Mouse (Mus musculus): Measurements from ENCODE around the gene Cds1. TPM values are rescaled to one million over a fixed set of nuclear protein-coding genes. Genes with fewer than 3 reads are reported as not detected.
"Not testable (repeated sequence)": the region's sequence is repeated elsewhere in the genome, so short reads cannot be mapped to it uniquely, and the experiment has no call there.

The Cds1 gene
- total and polyA plus RNA-seq, 3 experiments, result not detected

GRCm38 (mm10) chr5:101833875-101834274 lies 68.9 kb downstream of the Cds1 start:
- no peaks in the 10 kb centered on the region for H3K79me2 ChIP-seq (ENCODE audit: control insufficient read depth, insufficient read depth, low read length, poor library complexity)
- no peaks in the 10 kb centered on the region for H3K4me1 ChIP-seq (ENCODE audit: control insufficient read depth in 1 of 2, insufficient read depth in 2 of 2, low read length in 2 of 2)
- peak; percentile 49 for DNase-seq (ENCODE audit: low read depth, low spot score)
- no peaks in the 10 kb centered on the region for H3K27me3 ChIP-seq (ENCODE audit: control insufficient read depth in 1 of 2, insufficient read depth in 2 of 2, low read length in 2 of 2)
- H3K9ac ChIP-seq (ENCODE audit: control insufficient read depth, low read depth, low read length, poor library complexity, severe bottlenecking), result no peak overlapping the region
- peaks cover 0 to 3% of the 10 kb centered on the region in 2 experiments; a peak in 1 of 4 replicates for H3K36me3 ChIP-seq (ENCODE audit: control insufficient read depth in 1 of 2, insufficient read depth in 2 of 2, low read length in 2 of 2)
- H3K9me3 ChIP-seq (replicated peaks; ENCODE audit: insufficient read depth, low read length), result no peaks in the 10 kb centered on the region
- H3K27ac ChIP-seq (ENCODE audit: control insufficient read depth, low read depth, low read length), result no peak overlapping the region
- TF ChIP-seq SMC3 (IDR thresholded peaks at IDR 0.05; ENCODE audit: low read depth, low read length) (peak; percentile 48), RAD21 (IDR thresholded peaks at IDR 0.05; ENCODE audit: low read depth, low read length) (peak; percentile 33), POLR2AphosphoS2 (IDR thresholded peaks at IDR 0.05; ENCODE audit: low read length) (no peak), CTCF (IDR thresholded peaks at IDR 0.05 in 2 of 3, conservative IDR thresholded peaks at IDR 0.05 in 1 of 3; ENCODE audit: control insufficient read depth in 1 of 3, insufficient read depth in 1 of 3, low read depth in 2 of 3, low read length in 3 of 3, poor library complexity in 1 of 3, severe bottlenecking in 1 of 3) (peak; percentile 53 to 68 (median 63))
- H3K4me3 ChIP-seq (ENCODE audit: control insufficient read depth in 1 of 2, insufficient read depth in 1 of 2, low read depth in 2 of 2, low read length in 2 of 2), result no peak overlapping the region

GRCm38 (mm10) chr5:101836221-101836620 lies 71.3 kb downstream of the Cds1 start:
- Histone ChIP-seq H3K4me1 (ENCODE audit: control insufficient read depth in 1 of 2, insufficient read depth in 2 of 2, low read length in 2 of 2) (no peaks in the 10 kb centered on the region), H3K27me3 (ENCODE audit: control insufficient read depth in 1 of 2, insufficient read depth in 2 of 2, low read length in 2 of 2) (no peaks in the 10 kb centered on the region), H3K79me2 (ENCODE audit: control insufficient read depth, insufficient read depth, low read length, poor library complexity) (no peaks in the 10 kb centered on the region), H3K9ac (ENCODE audit: control insufficient read depth, low read depth, low read length, poor library complexity, severe bottlenecking) (no peak overlapping the region), H3K4me3 (ENCODE audit: control insufficient read depth in 1 of 2, insufficient read depth in 1 of 2, low read depth in 2 of 2, low read length in 2 of 2) (no peak overlapping the region), H3K36me3 (ENCODE audit: control insufficient read depth in 1 of 2, insufficient read depth in 2 of 2, low read length in 2 of 2) (peaks cover 0 to 3% of the 10 kb centered on the region in 2 experiments; a peak in 1 of 4 replicates), H3K9me3 (replicated peaks; ENCODE audit: insufficient read depth, low read length) (no peaks in the 10 kb centered on the region), H3K27ac (ENCODE audit: control insufficient read depth, low read depth, low read length) (no peak overlapping the region)
- DNase-seq (ENCODE audit: low read depth, low spot score), result no peak
- TF ChIP-seq POLR2A (IDR thresholded peaks at IDR 0.05; ENCODE audit: control insufficient read depth in 1 of 2, insufficient read depth in 1 of 2, low read depth in 1 of 2, low read length in 2 of 2, poor library complexity in 1 of 2) (no peak), MXI1 (IDR thresholded peaks at IDR 0.05; ENCODE audit: low read depth, low read length) (no peak), E2F4 (IDR thresholded peaks at IDR 0.05; ENCODE audit: borderline replicate concordance, low read depth, low read length) (no peak), TBP (IDR thresholded peaks at IDR 0.05; ENCODE audit: low read depth, low read length) (no peak), GABPA (IDR thresholded peaks at IDR 0.05; ENCODE audit: low read depth, low read length) (no peak), ELF1 (IDR thresholded peaks at IDR 0.05; ENCODE audit: low read depth, low read length) (no peak), SIN3A (IDR thresholded peaks at IDR 0.05; ENCODE audit: low read length) (no peak), MEF2A (IDR thresholded peaks at IDR 0.05; ENCODE audit: extremely low read depth, insufficient replicate concordance, low read depth, low read length, poor library complexity, severe bottlenecking) (no peak), GATA1 (IDR thresholded peaks at IDR 0.05; ENCODE audit: low read depth, low read length) (no peak), NRF1 (IDR thresholded peaks at IDR 0.05; ENCODE audit: insufficient read depth, low read depth, low read length, poor library complexity, severe bottlenecking) (no peak), EP300 (IDR thresholded peaks at IDR 0.05; ENCODE audit: low read depth in 1 of 2, low read length in 2 of 2) (no peak), MAX (IDR thresholded peaks at IDR 0.05; ENCODE audit: low read length) (no peak), SMC3 (IDR thresholded peaks at IDR 0.05; ENCODE audit: low read depth, low read length) (no peak)

DNA sequence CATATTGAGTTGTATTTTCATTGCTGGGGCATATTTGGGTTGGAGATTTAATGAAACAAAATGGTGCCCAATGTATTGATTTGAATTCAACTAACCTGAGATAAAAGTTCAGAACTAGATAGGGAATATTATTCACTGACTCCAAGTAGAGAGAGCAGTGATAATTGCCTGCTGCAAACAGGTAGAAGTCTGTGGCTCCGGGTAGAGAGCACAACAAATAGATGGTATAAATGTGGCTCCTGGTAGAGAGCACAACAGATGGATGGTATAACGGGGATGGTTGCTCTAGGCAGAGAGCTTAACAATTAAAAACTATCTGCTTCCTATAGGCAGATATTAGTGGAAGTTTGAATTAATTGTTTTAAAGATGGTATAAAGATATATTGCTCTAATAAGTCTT lies 72.7 kb downstream of the Cds1 start:
- H3K27ac ChIP-seq (ENCODE audit: control insufficient read depth, low read depth, low read length); H3K9ac ChIP-seq (ENCODE audit: control insufficient read depth, low read depth, low read length, poor library complexity, severe bottlenecking); H3K27me3 ChIP-seq (ENCODE audit: control insufficient read depth in 1 of 2, insufficient read depth in 2 of 2, low read length in 2 of 2); H3K9me3 ChIP-seq (replicated peaks; ENCODE audit: insufficient read depth, low read length); H3K36me3 ChIP-seq (ENCODE audit: control insufficient read depth in 1 of 2, insufficient read depth in 2 of 2, low read length in 2 of 2); H3K79me2 ChIP-seq (ENCODE audit: control insufficient read depth, insufficient read depth, low read length, poor library complexity); DNase-seq (ENCODE audit: low read depth, low spot score); H3K4me3 ChIP-seq (ENCODE audit: control insufficient read depth in 1 of 2, insufficient read depth in 1 of 2, low read depth in 2 of 2, low read length in 2 of 2); H3K4me1 ChIP-seq (ENCODE audit: control insufficient read depth in 1 of 2, insufficient read depth in 2 of 2, low read length in 2 of 2): not testable (repeated sequence)

Data from MEL (cell line).